Mouse (Mus musculus) forebrain, embryonic 16.5 days (tissue): ENCODE measurements around the gene Otp. TPM values are rescaled to one million over a fixed set of nuclear protein-coding genes. Genes with fewer than 3 reads are reported as not detected.

ENCODE experiments used
- ATAC-seq: fragments of 200-750 bp; cut with Nextera tagmentation; 2 replicates; pipeline ENCODE4 v1.8.0; 2017; ENCODE audit warnings: mild to moderate bottlenecking, moderate library complexity
- H3K27ac ChIP-seq: fragments of 300-500 bp; sonication (generic); 2 replicates; pipeline ENCODE4 v1.5.1; 2014; ENCODE audit warnings: low read length, control low read depth
- H3K27me3 ChIP-seq: fragments of 300-500 bp; sonication (generic); replicated peaks from 2 replicates; pipeline ENCODE4 v1.6.1; 2014; ENCODE audit warnings: low read length; ENCODE audit not compliant: control insufficient read depth, insufficient read depth
- H3K36me3 ChIP-seq: fragments of 300-500 bp; sonication (generic); 2 replicates; pipeline ENCODE4 v1.6.1; 2014; ENCODE audit not compliant: control insufficient read depth, insufficient read depth
- H3K4me1 ChIP-seq: fragments of 300-500 bp; sonication (generic); replicated peaks from 2 replicates; pipeline ENCODE4 v1.6.1; 2014; ENCODE audit warnings: low read length; ENCODE audit not compliant: control insufficient read depth, insufficient read depth
- H3K4me2 ChIP-seq: fragments of 300-500 bp; sonication (generic); 2 replicates; pipeline ENCODE4 v1.6.1; 2014; ENCODE audit warnings: mild to moderate bottlenecking, low read length, control low read depth
- H3K4me3 ChIP-seq: fragments of 300-500 bp; sonication (generic); replicated peaks from 2 replicates; pipeline ENCODE4 v1.5.1; 2014; ENCODE audit warnings: mild to moderate bottlenecking, low read length, control low read depth
- H3K9ac ChIP-seq: fragments of 300-500 bp; sonication (generic); replicated peaks from 2 replicates; pipeline ENCODE4 v1.6.1; 2014; ENCODE audit warnings: low read depth, low read length, control low read depth
- H3K9me3 ChIP-seq: fragments of 300-500 bp; sonication (generic); 2 replicates; pipeline ENCODE4 v1.6.1; 2016; ENCODE audit warnings: low read length; ENCODE audit not compliant: control insufficient read depth
- WGBS: fragments of 180-500 bp; shearing (Covaris S2); extraction: QIAGEN DNeasy Blood & Tissue Kit; methylation state at CpG from one replicate; pipeline ENCODE4 v1.1.7; 2014; 5-methylcytosine and 5-hydroxymethylcytosine counted together
- polyA plus RNA-seq: library from polyadenylated mRNA; unstranded; fragments of >200 nt; fragmentation: Nextera tagmentation; extraction: Ambion mirVana; gene quantifications from 2 replicates; pipeline ENCODE4 v1.2.1, GENCODE M21; 2015

Otp gene
- polyA plus RNA-seq, 1 experiment from 2014 or later, result 2.6 TPM

DNA sequence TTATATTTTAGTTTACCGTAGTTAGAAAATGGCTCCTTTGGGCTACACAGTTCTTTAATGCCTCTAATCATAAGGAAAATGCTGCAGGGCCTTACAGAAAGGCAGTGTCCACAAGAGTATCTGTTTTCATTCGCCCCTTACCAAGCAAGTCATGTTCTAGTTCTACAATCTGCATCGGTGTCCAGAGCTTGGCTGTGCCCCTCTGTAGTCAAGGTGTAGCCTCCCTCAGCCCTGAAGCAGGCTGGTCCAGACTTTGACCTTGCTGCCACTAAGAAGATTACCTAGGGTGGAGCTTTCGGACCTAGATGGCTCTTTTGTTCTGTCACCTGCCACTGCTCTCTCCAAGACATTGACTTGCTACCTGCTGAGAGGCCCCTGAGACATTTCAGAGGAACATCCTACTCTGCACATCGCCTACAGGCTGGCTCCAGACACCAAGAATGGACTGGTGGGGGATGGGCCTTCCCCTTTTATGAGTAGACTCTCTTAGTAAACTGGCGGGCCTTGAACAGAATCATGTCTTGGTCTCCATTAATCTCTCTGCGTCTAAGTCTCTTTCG, 17.3 kb upstream of the Otp start:
- Histone ChIP-seq H3K36me3 (no peaks in the 10 kb centered on the region), H3K27me3 (peaks cover 13% of the 10 kb centered on the region)
- 61% methylated on average over 8 of the region's 8 CpGs for WGBS

DNA sequence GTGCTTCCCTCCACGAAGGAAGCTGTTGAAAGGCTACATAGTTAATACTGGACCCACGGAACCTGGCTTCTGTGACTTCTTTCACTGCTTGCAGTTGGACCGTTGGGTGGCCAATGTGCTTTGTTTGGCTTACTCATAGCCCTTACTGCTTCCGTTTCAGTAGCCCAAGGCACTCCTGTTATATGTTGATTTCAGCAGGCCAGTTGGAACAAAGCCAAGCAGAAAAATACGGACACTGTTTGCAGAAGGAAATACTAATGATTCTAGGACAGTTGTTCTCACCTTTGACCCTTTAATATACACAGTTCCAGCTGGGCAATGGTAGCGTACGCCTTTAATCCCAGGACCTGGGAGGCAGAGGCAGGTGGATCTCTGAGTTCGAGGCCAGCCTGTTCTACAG, 16.1 kb upstream of the Otp start:
- Histone ChIP-seq H3K4me2 (no peak overlapping the region), H3K4me3 (no peak overlapping the region), H3K4me1 (no peaks in the 10 kb centered on the region), H3K36me3 (no peaks in the 10 kb centered on the region), H3K27ac (no peak overlapping the region), H3K27me3 (peaks cover 25% of the 10 kb centered on the region), H3K9ac (no peak overlapping the region), H3K9me3 (no peaks in the 10 kb centered on the region)
- WGBS, result 79% methylated on average over 8 of the region's 8 CpGs
- no peak for ATAC-seq

More for the DNA sequence above, 17.3 kb upstream of the Otp start:
- no peak for ATAC-seq
- no peak overlapping the region for H3K4me2 ChIP-seq
- no peak overlapping the region for H3K4me3 ChIP-seq
- H3K9me3 ChIP-seq, result no peaks in the 10 kb centered on the region
- H3K9ac ChIP-seq, result no peak overlapping the region
- no peaks in the 10 kb centered on the region for H3K4me1 ChIP-seq
- H3K27ac ChIP-seq, result no peak overlapping the region

DNA sequence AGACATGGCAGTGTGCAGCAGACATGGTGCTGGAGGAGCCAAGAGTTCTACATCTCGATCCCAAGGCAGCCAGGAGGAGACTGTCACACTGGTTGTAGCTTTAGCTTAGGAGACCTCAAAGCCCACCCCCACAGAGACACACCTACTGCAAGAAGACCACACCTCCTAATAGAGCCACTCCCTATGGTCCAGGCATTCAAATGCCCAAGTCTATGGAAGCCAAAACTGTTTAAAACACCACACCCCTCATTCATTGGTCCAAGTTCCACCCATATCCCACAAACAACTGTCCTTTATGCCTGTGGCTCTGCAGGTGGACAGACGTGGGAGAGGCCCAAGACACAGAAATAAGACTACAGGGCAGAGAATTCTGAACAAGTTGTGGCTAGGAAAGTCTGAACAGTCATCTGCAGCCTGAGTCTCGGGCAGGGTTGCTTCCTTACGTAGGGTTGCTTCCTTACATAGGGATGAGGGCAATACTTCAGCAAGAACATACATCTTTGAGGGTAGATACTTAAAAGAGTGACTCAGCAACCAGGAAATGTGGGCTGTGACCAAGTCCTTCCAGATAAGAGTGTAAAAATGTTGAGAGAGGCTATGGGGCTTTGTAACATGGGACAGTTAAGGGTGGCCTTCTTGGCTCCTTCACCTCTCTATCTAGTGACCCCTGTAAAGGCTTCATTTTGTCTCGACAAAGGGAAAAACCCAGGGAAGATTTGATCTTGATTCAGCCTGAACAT, 12.7 kb upstream of the Otp start:
- no peaks in the 10 kb centered on the region for H3K36me3 ChIP-seq
- no peak for ATAC-seq
- peaks cover 55% of the 10 kb centered on the region for H3K27me3 ChIP-seq
- no peaks in the 10 kb centered on the region for H3K4me1 ChIP-seq
- H3K27ac ChIP-seq, result no peak overlapping the region
- H3K4me2 ChIP-seq, result no peak overlapping the region
- no peak overlapping the region for H3K9ac ChIP-seq
- H3K9me3 ChIP-seq, result no peaks in the 10 kb centered on the region
- 71% methylated on average over 5 of the region's 5 CpGs for WGBS
- no peak overlapping the region for H3K4me3 ChIP-seq

DNA sequence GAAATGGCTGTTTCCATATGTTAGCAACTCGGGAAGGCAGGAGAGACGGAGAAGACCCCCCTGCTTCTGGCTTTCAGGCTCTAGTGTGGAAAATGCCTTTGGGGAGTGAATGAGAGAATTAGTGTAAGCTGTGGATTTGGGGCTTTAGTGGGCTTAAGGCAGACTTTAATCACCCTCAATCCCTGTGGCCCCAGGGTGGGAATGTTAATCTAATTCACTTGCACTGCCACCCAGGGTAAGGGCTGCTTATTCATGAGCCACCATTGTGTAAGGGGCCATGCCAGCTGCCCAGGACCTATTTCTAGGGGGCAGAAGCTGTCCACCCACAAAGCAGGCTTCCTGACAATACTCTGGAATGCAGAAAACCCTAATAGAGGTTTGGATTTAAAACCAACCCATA, 8.5 kb upstream of the Otp start:
- Histone ChIP-seq H3K9ac (no peak overlapping the region), H3K9me3 (no peaks in the 10 kb centered on the region), H3K4me2 (no peak overlapping the region), H3K4me3 (no peak overlapping the region), H3K27ac (no peak overlapping the region), H3K27me3 (peaks cover 75% of the 10 kb centered on the region), H3K36me3 (no peaks in the 10 kb centered on the region), H3K4me1 (peaks cover 10% of the 10 kb centered on the region)
- ATAC-seq, result no peak
- WGBS, result 8% methylated on average over 2 of the region's 2 CpGs

DNA sequence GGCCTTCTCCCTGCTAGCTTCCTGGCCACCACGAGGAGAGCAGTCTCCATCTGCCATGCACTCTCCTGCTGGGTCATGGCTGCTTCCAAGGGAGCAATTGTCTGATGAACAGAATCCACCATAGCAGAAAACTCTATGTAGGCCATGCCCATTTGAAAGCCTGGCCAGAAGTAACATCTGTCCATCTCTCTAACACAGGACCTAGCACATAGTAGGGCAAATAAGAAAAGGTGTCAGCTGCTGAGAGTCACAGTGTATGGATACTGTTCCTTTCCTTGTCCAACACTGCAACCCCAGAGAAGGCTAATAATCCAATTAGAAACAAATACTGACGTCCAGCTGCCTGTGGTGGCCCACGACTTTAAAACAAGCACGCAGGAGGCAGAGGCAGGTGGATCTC, 7.6 kb upstream of the Otp start:
- no peak overlapping the region for H3K9ac ChIP-seq
- no peak overlapping the region for H3K27ac ChIP-seq
- no peaks in the 10 kb centered on the region for H3K9me3 ChIP-seq
- H3K4me1 ChIP-seq, result peaks cover 10% of the 10 kb centered on the region
- whole genome bisulfite sequencing, result 40% methylated on average over 4 of the region's 4 CpGs
- H3K4me3 ChIP-seq, result no peak overlapping the region
- H3K27me3 ChIP-seq, result peaks cover 74% of the 10 kb centered on the region
- H3K4me2 ChIP-seq, result no peak overlapping the region
- H3K36me3 ChIP-seq, result no peaks in the 10 kb centered on the region
- ATAC-seq, result no peak

DNA sequence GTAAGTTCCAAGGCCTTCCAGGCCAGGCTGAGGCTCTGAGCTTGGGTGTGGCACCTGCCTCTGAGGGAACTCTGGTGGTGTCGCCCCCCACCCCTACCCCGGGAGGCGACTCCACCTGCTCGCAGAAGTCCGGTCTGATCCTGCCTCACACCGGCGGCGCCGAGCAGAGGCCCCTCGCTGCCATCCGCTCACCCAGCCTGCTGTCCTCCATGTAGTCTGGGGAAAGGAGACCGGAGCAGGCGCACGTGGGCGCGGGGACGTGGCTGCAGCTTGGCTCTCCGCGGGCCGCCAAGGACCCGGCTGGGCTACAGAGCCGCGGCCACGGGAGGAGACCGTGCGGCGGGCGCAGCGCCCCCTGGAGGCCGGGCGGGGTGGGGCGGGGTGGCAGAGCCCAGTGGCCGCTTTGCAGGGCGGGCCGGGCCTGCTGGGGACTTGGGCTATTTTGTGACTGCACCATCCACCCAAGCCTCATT, 6.9 kb upstream of the Otp start:
- peak; percentile 82 for ATAC-seq
- H3K4me1 ChIP-seq, result peaks cover 10% of the 10 kb centered on the region
- H3K4me2 ChIP-seq, result peak overlapping the region; percentile 45
- H3K4me3 ChIP-seq, result peak overlapping the region; percentile 29
- H3K9me3 ChIP-seq, result no peaks in the 10 kb centered on the region
- no peaks in the 10 kb centered on the region for H3K36me3 ChIP-seq
- peaks cover 67% of the 10 kb centered on the region for H3K27me3 ChIP-seq
- under 1% methylated on average over 29 of the region's 35 CpGs for WGBS
- H3K27ac ChIP-seq, result no peak overlapping the region
- no peak overlapping the region for H3K9ac ChIP-seq

DNA sequence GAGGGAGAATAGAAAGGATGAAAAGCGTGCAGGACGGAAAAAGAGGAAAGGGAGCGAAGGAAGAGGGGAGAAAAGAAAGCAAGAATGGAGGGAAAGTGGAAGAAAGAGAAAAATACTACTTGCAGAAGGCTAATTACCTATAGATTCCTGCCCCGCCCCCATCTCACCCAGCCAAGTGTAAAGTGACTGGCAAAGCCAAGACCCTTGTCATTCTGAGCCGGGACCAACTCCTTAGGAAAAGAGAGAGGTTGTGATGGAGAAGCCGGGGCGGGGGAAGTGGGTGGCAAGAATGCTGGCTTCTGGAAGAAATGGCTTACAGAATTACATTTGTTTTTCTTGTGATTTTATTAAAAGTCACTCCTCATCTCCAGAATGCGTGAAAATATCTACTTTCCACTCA, 5.9 kb upstream of the Otp start:
- Histone ChIP-seq H3K36me3 (no peaks in the 10 kb centered on the region), H3K4me1 (peaks cover 10% of the 10 kb centered on the region), H3K27me3 (peaks cover 58% of the 10 kb centered on the region), H3K4me2 (no peak overlapping the region), H3K9ac (no peak overlapping the region), H3K4me3 (no peak overlapping the region), H3K27ac (no peak overlapping the region), H3K9me3 (no peaks in the 10 kb centered on the region)
- WGBS, result 3% methylated on average over 8 of the region's 8 CpGs
- ATAC-seq, result no peak

DNA sequence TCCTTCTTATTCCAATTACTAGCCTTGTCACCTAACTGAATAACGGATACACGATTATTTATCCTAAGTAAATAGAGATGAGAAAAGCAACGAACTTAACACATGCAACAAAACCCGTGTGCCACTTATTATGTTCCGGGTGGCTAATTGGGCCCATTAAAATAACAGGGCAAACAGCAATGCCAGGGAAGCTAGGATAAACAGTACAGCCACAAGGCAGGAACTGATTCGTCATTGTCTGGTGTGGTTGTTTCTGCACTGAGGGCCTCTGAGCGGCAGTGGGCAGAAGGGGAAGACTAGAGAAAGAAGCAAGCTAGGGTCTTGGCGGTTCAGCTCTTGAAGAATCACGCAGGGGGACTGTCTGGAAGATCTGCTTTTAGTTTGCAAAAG, 5.3 kb upstream of the Otp start:
- 2% methylated on average over 9 of the region's 9 CpGs for WGBS
- peaks cover 58% of the 10 kb centered on the region for H3K27me3 ChIP-seq
- no peak overlapping the region for H3K27ac ChIP-seq
- no peak overlapping the region for H3K9ac ChIP-seq
- H3K4me1 ChIP-seq, result peaks cover 10% of the 10 kb centered on the region
- no peaks in the 10 kb centered on the region for H3K36me3 ChIP-seq
- H3K4me3 ChIP-seq, result no peak overlapping the region
- no peaks in the 10 kb centered on the region for H3K9me3 ChIP-seq
- H3K4me2 ChIP-seq, result no peak overlapping the region
- no peak for ATAC-seq

DNA sequence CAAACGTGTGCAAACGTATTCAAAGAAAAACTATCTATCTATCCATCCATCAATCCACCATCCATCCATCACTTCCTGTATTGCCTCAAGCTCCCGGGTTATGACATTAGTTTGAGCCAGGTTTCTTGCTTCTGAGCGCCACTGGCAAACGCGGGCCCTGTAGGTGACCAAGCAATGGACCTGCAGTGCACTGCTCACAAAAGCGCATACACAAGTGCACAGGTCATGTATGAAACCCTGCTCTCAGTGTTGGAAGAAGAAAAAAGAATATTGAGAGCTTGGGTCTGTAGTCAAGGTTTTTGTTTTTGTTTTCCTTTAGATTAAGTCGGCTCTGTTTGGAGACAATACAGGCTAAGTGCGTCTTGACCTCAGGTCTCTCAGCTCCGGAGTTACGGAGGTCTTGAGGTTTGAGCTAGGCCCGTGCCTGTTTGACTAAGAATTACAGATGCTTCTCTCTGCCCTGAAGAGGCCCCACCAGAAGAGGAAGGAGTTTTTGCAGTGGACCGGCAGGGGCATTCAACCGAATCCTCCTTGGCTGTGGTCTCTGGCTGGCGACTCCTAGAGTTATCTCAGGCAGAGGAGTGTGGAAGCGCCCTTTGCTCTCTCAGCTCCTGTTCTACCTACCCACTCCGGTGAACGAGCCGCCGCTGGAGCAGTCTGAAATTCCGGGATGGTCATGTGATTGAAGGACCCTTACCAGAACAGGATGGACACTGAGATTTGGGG, 4.8 kb upstream of the Otp start:
- Histone ChIP-seq H3K27ac (no peak overlapping the region), H3K9ac (no peak overlapping the region), H3K9me3 (no peaks in the 10 kb centered on the region), H3K4me3 (no peak overlapping the region), H3K27me3 (peaks cover 55% of the 10 kb centered on the region), H3K4me1 (peaks cover 10% of the 10 kb centered on the region), H3K4me2 (no peak overlapping the region), H3K36me3 (no peaks in the 10 kb centered on the region)
- WGBS, result under 1% methylated on average over 21 of the region's 21 CpGs
- ATAC-seq, result no peak
